Mouse (Mus musculus) layer of hippocampus, postnatal 14 days (tissue): ENCODE measurements around the gene Fancg. TPM values are rescaled to one million over a fixed set of nuclear protein-coding genes. Genes with fewer than 3 reads are reported as not detected.
"Not testable (repeated sequence)": the region's sequence is repeated elsewhere in the genome, so short reads cannot be mapped to it uniquely, and the experiment has no call there.

Experiments
- DNase-seq, 2 experiments: peaks; one replicate each; pipeline ENCODE4 v3.0.0; 2021 to 2022; ENCODE audit warnings: low spot score in 2 of 2, mixed read lengths in 1 of 2
- total RNA-seq, 2 experiments: library from RNA; stranded (reverse); gene quantifications; 2 replicates each; pipeline ENCODE4 v1.2.3; 2021

The Fancg gene
- total RNA-seq, 2 experiments from 2014 or later: 9.9 to 11.6 TPM

- peak; percentile 99 to 100 for DNase-seq
Observed at GRCm38 (mm10) chr4:43000141-43000986, 9.9 kb downstream of the Fancg start, which contains the start of gene Vcp. TSS of gene Vcp (minus strand) at chr4:43000507.

- peak; percentile 67 to 68 for DNase-seq
Observed at GRCm38 (mm10) chr4:42999451-43000140, 10.7 kb downstream of the Fancg start.

GRCm38 (mm10) chr4:42998022-42998421, 12.3 kb downstream of the Fancg start:
- DNase-seq: no peak

GRCm38 (mm10) chr4:42988296-42988695, 22.0 kb downstream of the Fancg start:
- DNase-seq: no peak

DNA sequence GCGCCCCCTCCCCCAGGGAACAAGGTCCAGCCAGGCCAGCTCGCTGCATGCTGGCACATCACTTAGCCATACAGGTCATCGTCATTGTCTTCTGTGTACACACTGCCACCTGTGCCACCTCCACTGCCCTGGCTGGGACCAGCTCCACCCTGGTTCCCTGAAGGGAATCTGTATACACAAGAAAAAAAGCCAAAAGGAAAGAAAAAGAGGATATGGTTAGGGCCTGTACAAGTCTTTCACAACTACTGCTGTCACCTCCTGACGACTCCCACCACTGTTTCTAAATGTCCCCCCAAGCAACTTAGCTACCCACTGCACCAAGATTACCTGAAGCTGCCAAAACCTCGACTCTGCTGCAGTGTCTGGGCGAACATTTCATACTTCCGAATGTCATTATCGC, 29.8 kb downstream of the Fancg start:
- not testable (repeated sequence) for DNase-seq

DNA sequence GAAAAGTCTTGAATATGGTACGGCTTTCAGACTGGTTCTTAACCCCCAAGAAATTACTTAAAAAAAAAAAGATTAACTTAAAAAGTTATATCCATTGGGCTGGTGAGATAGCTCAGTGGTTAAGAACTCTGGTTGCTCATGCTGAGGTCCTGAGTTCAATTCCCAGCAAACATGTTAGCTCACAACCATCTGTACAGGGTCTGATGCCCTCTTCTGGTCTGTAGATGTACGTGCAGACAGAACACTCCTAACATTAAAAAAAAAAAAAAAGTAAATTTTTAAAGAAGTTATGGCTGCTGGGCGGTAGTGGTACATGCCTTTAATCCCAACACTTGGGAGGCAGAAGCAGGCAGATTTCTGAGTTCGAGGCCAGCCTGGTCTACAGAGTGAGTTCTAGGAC, 32.2 kb downstream of the Fancg start:
- DNase-seq: no peak

DNA sequence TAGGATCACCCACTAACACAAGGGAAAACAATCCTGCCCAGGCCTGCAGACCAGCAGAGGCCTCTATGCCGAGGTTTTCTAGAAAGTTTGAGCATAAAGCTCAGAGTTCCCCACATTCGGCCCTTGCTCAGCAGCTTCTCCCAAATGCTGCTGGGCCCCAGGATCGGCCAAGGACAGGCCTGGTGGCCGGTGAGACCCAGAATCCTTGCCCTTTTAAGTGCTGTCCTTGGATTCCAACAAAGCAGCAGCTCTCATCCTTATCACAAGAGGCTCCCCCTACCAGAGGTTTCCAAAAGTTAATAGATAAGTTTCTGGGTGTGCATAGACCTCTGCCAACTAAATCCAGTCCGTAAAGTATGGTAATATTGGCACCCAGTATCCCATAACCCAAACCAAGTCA, 36.4 kb downstream of the Fancg start:
- no peak for DNase-seq

- DNase-seq: no peak
Observed at GRCm38 (mm10) chr4:42972952-42973351, 37.4 kb downstream of the Fancg start.

- DNase-seq: no peak
Observed at GRCm38 (mm10) chr4:42969304-42969703, 41.0 kb downstream of the Fancg start, which contains the start of gene 1700022I11Rik. TSS of gene 1700022I11Rik (plus strand) at chr4:42969604.

DNA sequence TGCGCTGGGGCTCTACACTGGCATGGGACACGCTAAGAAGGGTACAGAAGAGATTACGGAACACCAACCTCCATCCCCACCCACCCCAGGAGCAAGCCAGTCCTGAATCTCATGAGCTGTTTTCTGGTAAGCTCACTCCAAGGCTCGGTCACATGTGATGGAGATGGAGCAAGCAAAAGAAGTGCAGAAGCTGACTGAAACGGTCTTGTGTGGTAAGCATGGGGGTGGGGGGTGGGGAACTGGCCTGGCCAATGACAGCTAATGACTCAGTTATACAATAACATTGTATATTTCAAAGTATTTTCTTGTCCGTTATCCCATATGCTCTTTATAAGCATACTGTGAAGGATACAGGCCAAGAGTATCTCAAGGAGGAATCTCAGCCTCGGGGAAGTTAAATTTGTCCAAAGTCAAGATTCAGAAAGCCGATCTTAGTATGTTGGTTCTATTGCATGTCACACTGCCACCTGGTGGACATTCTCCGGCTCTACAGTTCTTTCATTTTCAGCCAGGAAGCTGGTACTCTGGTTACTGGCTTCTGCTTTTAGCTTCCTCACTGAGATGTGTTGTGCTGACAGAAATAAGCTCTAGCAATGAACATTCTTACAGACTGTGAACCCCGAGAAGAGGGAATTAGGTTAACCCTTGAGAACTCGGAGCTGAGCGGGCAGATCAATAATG, 45.1 kb downstream of the Fancg start:
- peak in 1 of 2 experiments; percentile 75 for DNase-seq

DNA sequence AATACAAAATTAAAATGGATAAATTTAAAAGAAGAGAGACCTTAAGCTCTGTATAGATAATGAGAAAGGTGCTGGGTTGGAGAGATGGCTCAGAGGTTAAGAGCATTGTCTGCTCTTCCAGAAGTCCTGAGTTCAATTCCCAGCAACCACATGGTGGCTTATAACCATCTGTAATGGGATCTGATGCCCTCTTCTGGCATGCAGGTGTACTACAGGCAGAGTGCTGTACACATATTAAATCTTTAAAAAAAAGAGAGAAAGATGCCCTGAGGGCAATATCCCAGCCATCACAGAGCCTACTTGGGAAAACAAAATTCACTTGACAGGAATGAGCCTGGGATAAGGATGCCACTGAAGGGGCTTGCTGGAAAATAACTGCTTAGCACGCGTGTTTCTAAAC, 46.8 kb downstream of the Fancg start:
- no peak for DNase-seq

- no peak for DNase-seq
Observed at GRCm38 (mm10) chr4:42961592-42961991, 48.7 kb downstream of the Fancg start.

DNA sequence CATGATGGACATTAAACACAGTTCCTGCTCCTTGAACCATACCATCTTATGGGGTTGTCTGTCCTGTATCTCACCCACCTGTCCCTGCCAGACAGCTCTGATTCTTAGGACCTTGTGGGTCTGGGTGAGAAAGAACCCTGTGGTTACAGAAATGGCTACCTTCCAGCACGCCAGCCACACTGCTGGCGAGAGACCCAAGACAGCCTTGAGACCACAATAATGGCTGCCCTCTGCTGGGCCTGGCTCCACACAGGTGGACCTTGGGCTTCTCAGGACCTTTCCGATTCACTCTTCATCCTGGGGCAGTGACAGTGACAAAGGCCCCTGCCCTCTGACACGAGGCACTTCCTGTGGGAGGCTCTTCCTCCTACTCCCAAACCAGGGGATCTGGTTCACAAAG, 50.9 kb downstream of the Fancg start:
- no peak for DNase-seq

DNA sequence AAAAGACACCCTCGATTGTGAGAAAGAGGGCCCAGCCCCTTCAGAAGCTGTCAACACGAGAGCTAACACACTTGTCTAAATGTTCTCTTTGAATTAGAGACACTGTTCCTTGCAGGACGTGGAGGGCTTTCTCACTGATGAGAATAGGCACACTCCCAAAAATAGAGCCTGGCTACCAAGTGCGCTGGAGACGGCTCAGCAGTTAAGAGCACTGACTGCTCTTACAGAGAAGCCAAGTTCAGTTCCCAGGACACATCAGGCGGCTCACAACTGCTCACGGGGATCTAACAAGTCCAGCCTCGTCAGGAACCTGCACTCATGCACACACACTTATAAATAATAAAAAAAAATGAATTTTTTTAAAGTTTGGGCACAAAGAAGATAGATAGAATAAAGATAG, 51.4 kb downstream of the Fancg start:
- no peak for DNase-seq

DNA sequence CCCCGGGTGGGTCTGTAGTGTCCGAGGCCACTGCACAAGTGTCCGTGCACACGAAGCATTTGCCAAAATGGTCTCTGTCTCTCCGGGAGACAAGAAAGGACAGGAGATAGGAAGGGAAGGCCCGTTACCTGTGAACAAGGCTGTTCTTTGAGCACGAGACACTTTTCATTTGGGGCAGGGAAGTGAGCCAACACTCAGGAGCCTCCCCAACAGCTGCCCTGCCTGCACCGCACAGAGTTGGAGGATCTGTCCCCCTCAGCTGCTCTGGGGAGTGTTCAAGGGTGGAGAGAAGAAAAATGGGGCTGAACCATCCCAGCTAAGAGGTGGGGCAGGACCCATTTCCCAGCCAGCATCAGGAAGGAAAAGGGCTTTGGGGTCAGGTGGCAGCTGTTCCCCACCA, 52.3 kb downstream of the Fancg start:
- no peak for DNase-seq

- no peak for DNase-seq
Observed at GRCm38 (mm10) chr4:42957306-42957705, 53.0 kb downstream of the Fancg start.

- no peak for DNase-seq
Observed at GRCm38 (mm10) chr4:42956581-42956980, 53.7 kb downstream of the Fancg start.

- no peak for DNase-seq
Observed at GRCm38 (mm10) chr4:42955200-42955599, 55.1 kb downstream of the Fancg start.

DNA sequence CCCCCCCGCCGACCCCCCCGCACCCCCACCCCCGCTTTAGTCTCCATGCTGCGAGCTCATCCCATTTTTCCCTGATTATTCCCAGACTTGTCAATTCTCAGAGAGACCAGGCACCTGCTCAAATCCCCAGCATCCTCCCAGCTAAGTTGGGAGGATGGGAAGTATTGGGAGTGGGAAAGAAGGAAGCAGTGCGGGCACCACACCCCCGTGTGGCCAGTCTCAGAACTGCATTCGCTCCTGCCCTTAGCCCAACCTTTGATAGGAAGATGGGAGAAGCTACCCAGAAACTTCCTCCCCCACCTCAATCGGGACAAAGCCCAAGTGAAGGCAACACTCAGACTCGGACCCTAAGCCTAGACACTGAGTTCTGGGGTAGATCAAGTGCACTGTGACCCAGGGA, 56.0 kb downstream of the Fancg start:
- DNase-seq: peak; percentile 81 to 82

- DNase-seq: peak in 1 of 2 experiments; percentile 41
Observed at GRCm38 (mm10) chr4:42953435-42954094, 56.7 kb downstream of the Fancg start.

- DNase-seq: no peak
Observed at GRCm38 (mm10) chr4:42952563-42952962, 57.7 kb downstream of the Fancg start.
